Mouse (Mus musculus) heart, postnatal 4 days (tissue): Measurements from ENCODE around the gene Wfdc16. TPM values are rescaled to one million over a fixed set of nuclear protein-coding genes. Genes with fewer than 3 reads are reported as not detected.
A peak's percentile ranks its signal among the peaks of the same experiment; 100 is the strongest.

ENCODE experiments used
- DNase-seq: peaks from one replicate; pipeline ENCODE4 v3.0.0; 2021
- total RNA-seq, 2 experiments: library from RNA; stranded (reverse); gene quantifications; 2 replicates each; pipeline ENCODE4 v1.2.3; 2021

Gene Wfdc16
- total RNA-seq, 2 experiments from 2014 or later = not detected

GRCm38 (mm10) chr2:164593494-164593893, 45.1 kb downstream of the Wfdc16 start, which contains the start of gene Eppin:
TSS of gene Eppin (minus strand) at chr2:164593594.
- no peak for DNase-seq

GRCm38 (mm10) chr2:164592014-164592413, 46.6 kb downstream of the Wfdc16 start:
- DNase-seq = peak; percentile 35

- DNase-seq = peak; percentile 25
Measured at GRCm38 (mm10) chr2:164585025-164585725, 53.4 kb downstream of the Wfdc16 start, which contains the start of gene Wfdc6a. TSS of gene Wfdc6a (minus strand) at chr2:164585447.

Other genes starting within 250 kb of the Wfdc16 start
- under 1 TPM; 0.41 to 0.83 TPM for gene Slpi, start 249.7 kb downstream of the Wfdc16 start, total RNA-seq
- gene Rbpjl, start 235.7 kb downstream of the Wfdc16 start, total RNA-seq = not detected
- 1 to 10 TPM; 1.8 TPM for gene Matn4, start 233.6 kb downstream of the Wfdc16 start, total RNA-seq
- gene Sdc4, start 194.9 kb downstream of the Wfdc16 start, total RNA-seq = 10 to 100 TPM; 22.1 to 25.8 TPM
- gene Sys1, start 181.8 kb downstream of the Wfdc16 start, total RNA-seq = 10 to 100 TPM; 20.2 to 23.1 TPM
- 1 to 10 TPM; 2.5 to 4.3 TPM for gene Gm20458, start 177.8 kb downstream of the Wfdc16 start, total RNA-seq
- not detected for gene Trp53tg5, start 165.1 kb downstream of the Wfdc16 start, total RNA-seq
- gene Dbndd2, start 152.7 kb downstream of the Wfdc16 start, total RNA-seq = 10 to 100 TPM; 19.2 to 21.2 TPM
- gene Pigt, start 141.3 kb downstream of the Wfdc16 start, total RNA-seq = 10 to 100 TPM; 61.8 to 64.1 TPM
- gene Wfdc2, start 76.4 kb downstream of the Wfdc16 start, total RNA-seq = under 1 TPM; 0.55 to 0.77 TPM
- gene Spint3, start 65.3 kb downstream of the Wfdc16 start, total RNA-seq = not detected
- gene Wfdc6a, start 53.3 kb downstream of the Wfdc16 start, total RNA-seq = not detected
- gene Eppin, start 45.2 kb downstream of the Wfdc16 start, total RNA-seq = not detected
- not detected for gene Wfdc6b, start 25.3 kb downstream of the Wfdc16 start, total RNA-seq
- gene Wfdc8, start 25.2 kb downstream of the Wfdc16 start, total RNA-seq = not detected
- gene Wfdc10, start 17.2 kb upstream of the Wfdc16 start, total RNA-seq = not detected
- not detected for gene Wfdc9, start 17.8 kb upstream of the Wfdc16 start, total RNA-seq
- gene Wfdc11, start 35.3 kb upstream of the Wfdc16 start, total RNA-seq = not detected
- not detected for gene Wfdc13, start 46.3 kb upstream of the Wfdc16 start, total RNA-seq
- not detected for gene Spint4, start 59.7 kb upstream of the Wfdc16 start, total RNA-seq
- not detected for gene Spint5, start 76.5 kb upstream of the Wfdc16 start, total RNA-seq
- gene Wfdc3, start 107.1 kb upstream of the Wfdc16 start, total RNA-seq = under 1 TPM; 0.26 to 0.27 TPM
- 10 to 100 TPM; 41.2 to 42.0 TPM for gene Dnttip1, start 107.2 kb upstream of the Wfdc16 start, total RNA-seq
- gene Ube2c, start 131.1 kb upstream of the Wfdc16 start, total RNA-seq = 100 to 1,000 TPM; 130 to 144 TPM
- 10 to 100 TPM in 1 of 2 experiments, not detected in 1; 10.8 TPM for gene Tnnc2, start 141.2 kb upstream of the Wfdc16 start, total RNA-seq
- gene Snx21, start 147.0 kb upstream of the Wfdc16 start, total RNA-seq = 10 to 100 TPM; 22.9 to 24.1 TPM
- gene Acot8, start 166.1 kb upstream of the Wfdc16 start, total RNA-seq = 10 to 100 TPM; 13.1 to 13.5 TPM
- 1 to 10 TPM; 1.8 to 2.3 TPM for gene Zswim3, start 166.3 kb upstream of the Wfdc16 start, total RNA-seq
- 1 to 10 TPM; 5.0 to 5.8 TPM for gene Zswim1, start 183.9 kb upstream of the Wfdc16 start, total RNA-seq
- 1 to 10 TPM in 1 of 2 experiments, under 1 TPM in 1; 0.92 to 1.9 TPM for gene Spata25, start 189.7 kb upstream of the Wfdc16 start, total RNA-seq
- 100 to 1,000 TPM; 101 to 104 TPM for gene Ctsa, start 194.1 kb upstream of the Wfdc16 start, total RNA-seq
- gene Neurl2, start 194.7 kb upstream of the Wfdc16 start, total RNA-seq = 10 to 100 TPM; 33.3 to 34.0 TPM
- gene Pltp, start 218.9 kb upstream of the Wfdc16 start, total RNA-seq = 10 to 100 TPM; 13.2 to 20.5 TPM
- 10 to 100 TPM; 47.0 to 48.2 TPM for gene Pcif1, start 240.5 kb upstream of the Wfdc16 start, total RNA-seq